Mouse (Mus musculus): ENCODE results near the gene Ncapd2. TPM values are rescaled to one million over a fixed set of nuclear protein-coding genes. Genes with fewer than 3 reads are reported as not detected.

Gene Ncapd2
- polyA plus RNA-seq, 1 experiment from 2014 or later: 5.9 TPM

- no peaks in the 10 kb centered on the region for H3K9me3 ChIP-seq (ENCODE audit: low read length)
- ATAC-seq: no peak
- TF ChIP-seq EP300 (IDR thresholded peaks at IDR 0.05) (no peak), CTCF (IDR thresholded peaks at IDR 0.05) (no peak)
- no peaks in the 10 kb centered on the region for H3K27me3 ChIP-seq (replicated peaks; ENCODE audit: insufficient read depth, low read length)
- DNase-seq (ENCODE audit: low spot score): no peak
- no peak overlapping the region for H3K27ac ChIP-seq (ENCODE audit: low read length)
- peaks cover 10% of the 10 kb centered on the region; the same call in 1 of the 2 replicates for H3K4me1 ChIP-seq (ENCODE audit: insufficient read depth, low read depth, low read length)
- peaks cover 2% of the 10 kb centered on the region; the same call in 1 of the 2 replicates for H3K36me3 ChIP-seq (ENCODE audit: insufficient read depth, low read length)
- WGBS: 58% methylated on average over 9 of the region's 9 CpGs
- H3K4me2 ChIP-seq (replicated peaks; ENCODE audit: low read depth, low read length): no peak overlapping the region
- no peak overlapping the region for H3K9ac ChIP-seq (replicated peaks; ENCODE audit: low read depth)
- no peak overlapping the region for H3K4me3 ChIP-seq (ENCODE audit: low read depth, low read length)
These were observed 39.1 kb upstream of the Ncapd2 start for GRCm38 (mm10) chr6:125230571-125230970.

DNA sequence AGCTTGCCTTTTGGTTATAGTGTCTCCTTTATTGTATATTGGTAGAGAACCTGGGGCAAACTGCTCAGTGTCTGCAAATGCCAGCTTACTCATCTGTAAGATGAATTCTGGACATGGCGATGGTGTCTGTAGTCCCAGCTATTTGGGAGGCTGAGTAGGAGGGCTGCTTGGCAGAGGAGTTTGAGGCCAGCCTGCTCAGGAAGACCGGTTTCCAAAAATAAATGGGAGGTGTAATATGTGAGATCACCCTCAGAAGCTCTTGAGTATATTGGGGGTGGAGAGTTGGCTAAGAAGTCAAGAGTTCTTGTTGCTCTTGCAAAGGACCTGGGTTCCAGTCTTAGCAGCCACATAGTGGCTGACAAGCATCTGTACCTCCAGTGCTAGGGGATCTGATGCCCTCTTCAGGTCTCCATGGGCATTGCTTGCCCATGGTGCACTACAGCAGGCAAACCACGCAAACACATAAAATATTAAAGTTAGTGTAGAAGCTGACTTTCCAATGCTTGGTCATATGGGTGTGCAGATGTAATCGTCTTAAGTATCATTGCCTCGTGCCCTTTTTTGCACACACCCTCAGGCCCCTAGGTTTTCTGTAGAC, 34.1 kb upstream of the Ncapd2 start:
- no peak for ATAC-seq
- Histone ChIP-seq H3K27me3 (replicated peaks; ENCODE audit: insufficient read depth, low read length) (no peaks in the 10 kb centered on the region), H3K9me3 (ENCODE audit: low read length) (no peaks in the 10 kb centered on the region), H3K9ac (replicated peaks; ENCODE audit: low read depth) (no peak overlapping the region), H3K4me3 (ENCODE audit: low read depth, low read length) (no peak overlapping the region), H3K36me3 (ENCODE audit: insufficient read depth, low read length) (peaks cover 11% of the 10 kb centered on the region; the same call in 1 of the 2 replicates), H3K4me1 (ENCODE audit: insufficient read depth, low read depth, low read length) (no peaks in the 10 kb centered on the region), H3K27ac (ENCODE audit: low read length) (no peak overlapping the region), H3K4me2 (replicated peaks; ENCODE audit: low read depth, low read length) (no peak overlapping the region)
- WGBS: 81% methylated on average over 5 of the region's 5 CpGs
- no peak for TF ChIP-seq EP300 (IDR thresholded peaks at IDR 0.05)
- peak; percentile 60 for TF ChIP-seq CTCF (IDR thresholded peaks at IDR 0.05)
- DNase-seq (ENCODE audit: low spot score): no peak

DNA sequence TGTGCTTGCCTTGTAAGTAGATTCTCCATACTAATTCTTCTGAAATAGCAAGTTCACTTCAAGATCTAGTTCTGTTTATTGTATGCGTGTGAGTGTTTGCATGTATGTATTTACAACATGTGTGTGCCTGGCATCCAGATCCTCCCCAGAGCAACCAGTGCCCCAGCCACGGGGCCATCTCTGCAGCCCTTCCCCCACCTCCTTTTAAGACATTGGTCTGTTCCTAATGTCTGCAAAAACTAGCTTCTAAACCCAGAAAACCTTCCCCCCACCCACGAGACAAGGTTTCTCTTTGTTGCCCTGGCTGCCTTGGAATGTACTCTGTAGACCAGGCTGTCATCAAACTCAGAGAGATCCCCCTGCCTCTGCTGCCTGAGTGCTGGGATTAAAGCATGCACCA, 31.1 kb upstream of the Ncapd2 start:
- H3K4me2 ChIP-seq (replicated peaks; ENCODE audit: low read depth, low read length): no peak overlapping the region
- WGBS: 61% methylated on average over 3 of the region's 3 CpGs
- H3K9me3 ChIP-seq (ENCODE audit: low read length): no peaks in the 10 kb centered on the region
- no peak overlapping the region for H3K27ac ChIP-seq (ENCODE audit: low read length)
- peaks cover 11% of the 10 kb centered on the region; the same call in 1 of the 2 replicates for H3K36me3 ChIP-seq (ENCODE audit: insufficient read depth, low read length)
- H3K4me1 ChIP-seq (ENCODE audit: insufficient read depth, low read depth, low read length): no peaks in the 10 kb centered on the region
- no peak for TF ChIP-seq CTCF (IDR thresholded peaks at IDR 0.05)
- no peak for TF ChIP-seq EP300 (IDR thresholded peaks at IDR 0.05)
- no peak overlapping the region for H3K4me3 ChIP-seq (ENCODE audit: low read depth, low read length)
- no peak overlapping the region for H3K9ac ChIP-seq (replicated peaks; ENCODE audit: low read depth)
- no peaks in the 10 kb centered on the region for H3K27me3 ChIP-seq (replicated peaks; ENCODE audit: insufficient read depth, low read length)
- DNase-seq (ENCODE audit: low spot score): no peak
- no peak for ATAC-seq

- no peak for DNase-seq (ENCODE audit: low spot score)
- peaks cover 11% of the 10 kb centered on the region; the same call in 1 of the 2 replicates for H3K36me3 ChIP-seq (ENCODE audit: insufficient read depth, low read length)
These were observed 30.6 kb upstream of the Ncapd2 start for GRCm38 (mm10) chr6:125222146-125222545.

GRCm38 (mm10) chr6:125221115-125221745, 29.7 kb upstream of the Ncapd2 start:
- 91% methylated on average over 20 of the region's 20 CpGs for WGBS
- Histone ChIP-seq H3K36me3 (ENCODE audit: insufficient read depth, low read length) (peaks cover 11% of the 10 kb centered on the region; the same call in 1 of the 2 replicates), H3K4me1 (ENCODE audit: insufficient read depth, low read depth, low read length) (no peaks in the 10 kb centered on the region), H3K27me3 (replicated peaks; ENCODE audit: insufficient read depth, low read length) (no peaks in the 10 kb centered on the region), H3K9me3 (ENCODE audit: low read length) (no peaks in the 10 kb centered on the region), H3K4me2 (replicated peaks; ENCODE audit: low read depth, low read length) (no peak overlapping the region), H3K4me3 (ENCODE audit: low read depth, low read length) (no peak overlapping the region), H3K9ac (replicated peaks; ENCODE audit: low read depth) (no peak overlapping the region), H3K27ac (ENCODE audit: low read length) (no peak overlapping the region)
- ATAC-seq: no peak
- TF ChIP-seq EP300 (IDR thresholded peaks at IDR 0.05): no peak
- no peak for TF ChIP-seq CTCF (IDR thresholded peaks at IDR 0.05)
- no peak for DNase-seq (ENCODE audit: low spot score)

More at GRCm38 (mm10) chr6:125222146-125222545, 30.6 kb upstream of the Ncapd2 start:
- no peak for ATAC-seq
- no peak for TF ChIP-seq EP300 (IDR thresholded peaks at IDR 0.05)
- no peak overlapping the region for H3K4me3 ChIP-seq (ENCODE audit: low read depth, low read length)
- no peaks in the 10 kb centered on the region for H3K27me3 ChIP-seq (replicated peaks; ENCODE audit: insufficient read depth, low read length)
- no peak overlapping the region for H3K9ac ChIP-seq (replicated peaks; ENCODE audit: low read depth)
- WGBS: 30% methylated on average over 2 of the region's 2 CpGs
- H3K27ac ChIP-seq (ENCODE audit: low read length): no peak overlapping the region
- no peaks in the 10 kb centered on the region for H3K9me3 ChIP-seq (ENCODE audit: low read length)
- no peaks in the 10 kb centered on the region for H3K4me1 ChIP-seq (ENCODE audit: insufficient read depth, low read depth, low read length)
- no peak overlapping the region for H3K4me2 ChIP-seq (replicated peaks; ENCODE audit: low read depth, low read length)

GRCm38 (mm10) chr6:125218963-125219362, 27.5 kb upstream of the Ncapd2 start:
- H3K36me3 ChIP-seq (ENCODE audit: insufficient read depth, low read length): no peaks in the 10 kb centered on the region
- H3K9me3 ChIP-seq (ENCODE audit: low read length): no peaks in the 10 kb centered on the region
- H3K4me3 ChIP-seq (ENCODE audit: low read depth, low read length): no peak overlapping the region
- TF ChIP-seq CTCF (IDR thresholded peaks at IDR 0.05): peak; percentile 92
- no peak for TF ChIP-seq EP300 (IDR thresholded peaks at IDR 0.05)
- H3K9ac ChIP-seq (replicated peaks; ENCODE audit: low read depth): no peak overlapping the region
- DNase-seq (ENCODE audit: low spot score) (peak; percentile 77), ATAC-seq (no peak)
- no peaks in the 10 kb centered on the region for H3K4me1 ChIP-seq (ENCODE audit: insufficient read depth, low read depth, low read length)
- no peak overlapping the region for H3K4me2 ChIP-seq (replicated peaks; ENCODE audit: low read depth, low read length)
- H3K27ac ChIP-seq (ENCODE audit: low read length): no peak overlapping the region
- WGBS: 66% methylated on average over 4 of the region's 4 CpGs
- H3K27me3 ChIP-seq (replicated peaks; ENCODE audit: insufficient read depth, low read length): no peaks in the 10 kb centered on the region
